In the genomic region with DNA sequence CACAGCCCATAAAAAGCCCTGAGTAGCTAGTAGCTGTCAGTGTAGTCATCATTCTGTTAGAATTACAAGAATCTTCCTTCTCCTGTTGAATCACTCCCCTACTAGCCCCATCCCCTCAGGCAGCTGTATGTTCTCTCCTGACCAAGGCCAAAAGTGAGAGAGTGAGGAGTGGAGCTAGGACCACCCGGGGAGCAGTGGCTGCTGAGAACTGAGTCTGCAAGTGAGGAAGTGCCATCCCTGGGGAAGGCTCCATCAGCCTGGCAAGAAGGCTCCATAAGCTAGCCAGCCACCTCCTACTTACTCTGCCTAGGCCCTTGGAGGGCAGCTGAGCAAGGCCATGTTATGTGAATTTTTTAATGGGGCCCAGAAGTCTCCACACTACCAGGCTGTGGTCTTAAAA, we compare ENCODE assay signal across 10 mouse cellular contexts. TPM values are rescaled to one million over a fixed set of nuclear protein-coding genes. Genes with fewer than 3 reads are reported as not detected.
DNase-seq lines count a peak whose midpoint lies in the region; ATAC-seq lines count a peak whose summit lies in the region.
"Had no signal": no experiment of that assay in that cellular context is flagged by ENCODE, and none has a peak within 500 bp of the region (broad histone marks: within the 10 kb centered on the region; RNA-seq: fewer than 3 reads in every experiment).

No protein-coding gene starts in this region.

- peaks cover 35% of the 10 kb centered on the region for H3K36me3 ChIP-seq in hindbrain, embryonic 14.5 days (replicated peaks; ENCODE audit: control insufficient read depth, insufficient read depth)
- H3K36me3 ChIP-seq in hindbrain, embryonic 13.5 days = peaks cover 28% of the 10 kb centered on the region
- H3K36me3 ChIP-seq in intestine, embryonic 15.5 days = 0 out of 2 replicates have a peak, but pooled peaks cover 5% of the 10 kb centered on the region

- ATAC-seq in hindbrain, embryonic 14.5 days (ENCODE audit: low FRiP score) = no peak
- ATAC-seq in hindbrain, embryonic 13.5 days (ENCODE audit: low FRiP score) = no peak
- peak; percentile 19; the same call in 1 of the 2 replicates for ATAC-seq in intestine, embryonic 15.5 days
- ATAC-seq: liver, embryonic 12.5 days had no signal

- 76% methylated on average over 1 of the region's 1 CpGs for WGBS in hindbrain, embryonic 14.5 days
- 74% methylated on average over 1 of the region's 1 CpGs for WGBS in hindbrain, embryonic 13.5 days
- WGBS in intestine, embryonic 15.5 days = 21% methylated on average over 1 of the region's 1 CpGs

- no peaks in the 10 kb centered on the region for H3K27me3 ChIP-seq in hindbrain, embryonic 14.5 days (ENCODE audit: control insufficient read depth, insufficient read depth, low read length)
- H3K27me3 ChIP-seq in hindbrain, embryonic 13.5 days = no peaks in the 10 kb centered on the region
- H3K27me3 ChIP-seq in intestine, embryonic 15.5 days (replicated peaks) = no peaks in the 10 kb centered on the region
- H3K27me3 ChIP-seq: liver, embryonic 12.5 days; midbrain, embryonic 12.5 days had no signal

- no peak overlapping the region for H3K4me2 ChIP-seq in hindbrain, embryonic 14.5 days (replicated peaks)
- H3K4me2 ChIP-seq in hindbrain, embryonic 13.5 days = no peak overlapping the region
- H3K4me2 ChIP-seq in intestine, embryonic 15.5 days (replicated peaks) = no peak overlapping the region
- H3K4me2 ChIP-seq: liver, embryonic 12.5 days; midbrain, embryonic 12.5 days had no signal

- H3K27ac ChIP-seq in hindbrain, embryonic 14.5 days = 0 out of 2 replicates have a peak overlapping the region, but pooled peaks have one; percentile 12
- H3K27ac ChIP-seq in hindbrain, embryonic 13.5 days = no peak overlapping the region
- peak overlapping the region; percentile 83 for H3K27ac ChIP-seq in intestine, embryonic 15.5 days
- H3K27ac ChIP-seq: liver, embryonic 12.5 days; midbrain, embryonic 12.5 days had no signal

- peaks cover 12% of the 10 kb centered on the region for H3K4me1 ChIP-seq in hindbrain, embryonic 14.5 days (replicated peaks; ENCODE audit: control insufficient read depth, insufficient read depth, low read length)
- H3K4me1 ChIP-seq in hindbrain, embryonic 13.5 days (replicated peaks) = peaks cover 33% of the 10 kb centered on the region
- H3K4me1 ChIP-seq in intestine, embryonic 15.5 days (replicated peaks) = peaks cover 46% of the 10 kb centered on the region

- no peaks in the 10 kb centered on the region for H3K9me3 ChIP-seq in hindbrain, embryonic 14.5 days (ENCODE audit: control insufficient read depth, low read length)
- H3K9me3 ChIP-seq in hindbrain, embryonic 13.5 days = no peaks in the 10 kb centered on the region
- no peaks in the 10 kb centered on the region for H3K9me3 ChIP-seq in intestine, embryonic 15.5 days
- H3K9me3 ChIP-seq: liver, embryonic 12.5 days; midbrain, embryonic 12.5 days had no signal

- no peak for DNase-seq in hindbrain, embryonic 14.5 days (ENCODE audit: low spot score)
- peak; percentile 27 for DNase-seq in ES-CJ7 (ENCODE audit: low read depth, low spot score)
- peak; percentile 79 for DNase-seq in NIH3T3 (ENCODE audit: low read depth)
- DNase-seq in thymus, postnatal 36 days = no peak
- no peak for DNase-seq in urinary bladder, postnatal 14 days (ENCODE audit: low spot score)
- no peak for DNase-seq in urinary bladder, adult 2 months (ENCODE audit: low spot score)

- H3K4me3 ChIP-seq in hindbrain, embryonic 14.5 days (replicated peaks; ENCODE audit: low read length) = no peak overlapping the region
- H3K4me3 ChIP-seq in hindbrain, embryonic 13.5 days = no peak overlapping the region
- H3K4me3 ChIP-seq in intestine, embryonic 15.5 days (replicated peaks) = no peak overlapping the region
- H3K4me3 ChIP-seq: liver, embryonic 12.5 days; midbrain, embryonic 12.5 days had no signal

- H3K9ac ChIP-seq in hindbrain, embryonic 14.5 days = no peak overlapping the region
- no peak overlapping the region for H3K9ac ChIP-seq in hindbrain, embryonic 13.5 days
- no peak overlapping the region for H3K9ac ChIP-seq in intestine, embryonic 15.5 days
- H3K9ac ChIP-seq: liver, embryonic 12.5 days; midbrain, embryonic 12.5 days had no signal

RNA-seq across cellular contexts. Expression of a gene that starts 27.4 kb away (rescaled TPM):
- 1.9 and 2.6 TPM in 2 replicates for polyA plus RNA-seq in hindbrain, embryonic 14.5 days (2014; fragmentation: Nextera tagmentation; extraction: Ambion mirVana)
- 3.4 TPM in 2 replicates for polyA plus RNA-seq in hindbrain, embryonic 13.5 days (2015; fragmentation: Nextera tagmentation; extraction: Ambion mirVana)
- polyA plus RNA-seq in intestine, embryonic 15.5 days (2015; fragmentation: Nextera tagmentation; extraction: Ambion mirVana) = 20.3 and 22.0 TPM in 2 replicates
- polyA plus RNA-seq in urinary bladder, adult 2 months (2012; rRNA removed) = 16.9 and 20.7 TPM in 2 replicates

RNA-seq across cellular contexts. Expression of a gene that starts 36.7 kb away (rescaled TPM):
- 17.4 and 20.3 TPM in 2 replicates for polyA plus RNA-seq in hindbrain, embryonic 14.5 days (2014; fragmentation: Nextera tagmentation; extraction: Ambion mirVana)
- polyA plus RNA-seq in hindbrain, embryonic 13.5 days (2015; fragmentation: Nextera tagmentation; extraction: Ambion mirVana) = 17.0 and 18.2 TPM in 2 replicates
- 21.3 and 21.4 TPM in 2 replicates for polyA plus RNA-seq in intestine, embryonic 15.5 days (2015; fragmentation: Nextera tagmentation; extraction: Ambion mirVana)
- 16.0 and 19.9 TPM in 2 replicates for polyA plus RNA-seq in urinary bladder, adult 2 months (2012; rRNA removed)

RNA-seq across cellular contexts. Expression of a gene that starts 49.1 kb away (rescaled TPM):
- polyA plus RNA-seq in hindbrain, embryonic 14.5 days (2014; fragmentation: Nextera tagmentation; extraction: Ambion mirVana) = 13.6 and 14.4 TPM in 2 replicates
- 14.4 and 15.5 TPM in 2 replicates for polyA plus RNA-seq in hindbrain, embryonic 13.5 days (2015; fragmentation: Nextera tagmentation; extraction: Ambion mirVana)
- polyA plus RNA-seq in intestine, embryonic 15.5 days (2015; fragmentation: Nextera tagmentation; extraction: Ambion mirVana) = 23.4 and 23.8 TPM in 2 replicates
- polyA plus RNA-seq in urinary bladder, adult 2 months (2012; rRNA removed) = 20.1 and 26.6 TPM in 2 replicates

RNA-seq across cellular contexts. Expression of a gene that starts 51.7 kb away (rescaled TPM):
- polyA plus RNA-seq in hindbrain, embryonic 14.5 days (2014; fragmentation: Nextera tagmentation; extraction: Ambion mirVana) = 8.5 and 10.3 TPM in 2 replicates
- 6.2 and 8.0 TPM in 2 replicates for polyA plus RNA-seq in hindbrain, embryonic 13.5 days (2015; fragmentation: Nextera tagmentation; extraction: Ambion mirVana)
- 1.7 and 1.8 TPM in 2 replicates for polyA plus RNA-seq in intestine, embryonic 15.5 days (2015; fragmentation: Nextera tagmentation; extraction: Ambion mirVana)
- 23.3 and 34.8 TPM in 2 replicates for polyA plus RNA-seq in urinary bladder, adult 2 months (2012; rRNA removed)

Comparison
In these comparisons a context has a peak if more than half of its experiments do, and no peak if none do; other contexts are left out.
1. DNase-seq: peak in ES-CJ7 (single experiment) and NIH3T3 (single experiment); none in hindbrain, embryonic 14.5 days (single experiment), thymus, postnatal 36 days (0 of 2), urinary bladder, postnatal 14 days (single experiment) and urinary bladder, adult 2 months (single experiment).